In the genomic region with DNA sequence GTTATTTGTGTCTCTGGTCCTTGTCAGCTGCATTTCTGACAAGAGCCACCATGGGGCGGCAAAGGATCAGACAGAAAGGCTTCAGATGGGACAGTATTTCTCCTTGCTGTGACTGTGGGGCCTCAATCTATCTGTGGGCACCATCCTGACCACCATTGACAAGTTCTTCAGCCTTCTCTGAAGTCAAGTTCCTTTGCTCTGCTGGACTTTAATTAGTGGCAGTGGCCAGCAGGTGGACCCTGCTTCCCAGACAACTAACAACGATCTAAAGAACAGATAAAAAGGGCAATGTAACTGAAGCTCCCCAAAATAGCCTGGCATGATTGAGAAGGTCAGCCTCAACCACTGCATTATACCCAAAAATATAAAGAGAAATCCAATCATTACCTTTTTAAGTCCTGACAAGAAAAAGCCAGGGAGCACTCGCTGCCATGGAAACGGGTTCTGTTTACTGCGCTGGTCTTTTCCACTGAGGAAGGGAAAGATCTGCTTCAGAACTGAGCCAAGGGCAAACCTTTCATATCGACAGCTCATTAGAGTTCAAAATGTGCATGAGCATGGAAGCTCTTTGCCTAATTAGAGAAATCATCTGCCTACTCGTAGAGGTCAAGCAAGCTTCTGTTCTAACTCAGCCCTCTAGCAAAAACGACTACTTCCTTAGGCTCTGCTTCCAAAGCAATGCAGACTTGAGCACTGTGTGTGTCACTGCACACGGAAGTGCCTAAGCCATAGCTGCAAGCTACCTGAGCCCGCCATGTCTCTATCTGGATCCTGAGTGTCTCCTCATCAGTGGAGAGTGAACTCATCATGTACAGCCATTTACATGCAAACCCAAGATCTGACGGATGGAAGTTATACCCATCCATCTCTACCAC, we compare ENCODE assay signal across 8 mouse cellular contexts.
DNase-seq lines count a peak whose midpoint lies in the region; ATAC-seq and TF ChIP-seq lines count a peak whose summit lies in the region.

No protein-coding gene starts in this region.

- H3K27me3 ChIP-seq in intestine, postnatal 0 days (replicated peaks; ENCODE audit: control insufficient read depth, insufficient read depth, low read length) = no peaks in the 10 kb centered on the region
- no peaks in the 10 kb centered on the region for H3K27me3 ChIP-seq in intestine, embryonic 15.5 days (replicated peaks)
- no peaks in the 10 kb centered on the region for H3K27me3 ChIP-seq in hindbrain, embryonic 16.5 days (replicated peaks; ENCODE audit: control insufficient read depth, insufficient read depth, low read length)
- H3K27me3 ChIP-seq in neural tube, embryonic 15.5 days (replicated peaks) = no peaks in the 10 kb centered on the region

- H3K36me3 ChIP-seq in intestine, postnatal 0 days (ENCODE audit: control insufficient read depth, insufficient read depth) = no peaks in the 10 kb centered on the region
- no peaks in the 10 kb centered on the region for H3K36me3 ChIP-seq in intestine, embryonic 15.5 days
- H3K36me3 ChIP-seq in hindbrain, embryonic 16.5 days (ENCODE audit: control insufficient read depth, insufficient read depth, low read length) = no peaks in the 10 kb centered on the region
- H3K36me3 ChIP-seq in neural tube, embryonic 15.5 days = no peaks in the 10 kb centered on the region

- TF ChIP-seq CTCF in intestine, postnatal 0 days (IDR thresholded peaks at IDR 0.05; ENCODE audit: low read depth) = peak; percentile 60

- no peak overlapping the region for H3K4me3 ChIP-seq in intestine, postnatal 0 days (ENCODE audit: low read depth, low read length)
- no peak overlapping the region for H3K4me3 ChIP-seq in intestine, embryonic 15.5 days (replicated peaks)
- no peak overlapping the region for H3K4me3 ChIP-seq in hindbrain, embryonic 16.5 days (ENCODE audit: low read length)
- no peak overlapping the region for H3K4me3 ChIP-seq in neural tube, embryonic 15.5 days (replicated peaks)

- H3K27ac ChIP-seq in intestine, postnatal 0 days (ENCODE audit: low read depth, low read length) = no peak overlapping the region
- H3K27ac ChIP-seq in intestine, embryonic 15.5 days = no peak overlapping the region
- H3K27ac ChIP-seq in hindbrain, embryonic 16.5 days (ENCODE audit: low read depth, low read length) = no peak overlapping the region
- H3K27ac ChIP-seq in neural tube, embryonic 15.5 days (replicated peaks) = no peak overlapping the region

- H3K4me2 ChIP-seq in intestine, postnatal 0 days (replicated peaks; ENCODE audit: low read depth) = no peak overlapping the region
- no peak overlapping the region for H3K4me2 ChIP-seq in intestine, embryonic 15.5 days (replicated peaks)
- H3K4me2 ChIP-seq in hindbrain, embryonic 16.5 days (ENCODE audit: low read length) = no peak overlapping the region
- H3K4me2 ChIP-seq in neural tube, embryonic 15.5 days = no peak overlapping the region

- H3K9ac ChIP-seq in intestine, postnatal 0 days (ENCODE audit: low read depth, low read length) = no peak overlapping the region
- no peak overlapping the region for H3K9ac ChIP-seq in intestine, embryonic 15.5 days
- H3K9ac ChIP-seq in hindbrain, embryonic 16.5 days (ENCODE audit: low read depth, low read length) = no peak overlapping the region
- no peak overlapping the region for H3K9ac ChIP-seq in neural tube, embryonic 15.5 days (replicated peaks)

- ATAC-seq in intestine, postnatal 0 days = no peak
- ATAC-seq in intestine, embryonic 15.5 days = no peak
- peak; percentile 68 for ATAC-seq in hindbrain, embryonic 16.5 days
- ATAC-seq in neural tube, embryonic 15.5 days (ENCODE audit: low FRiP score) = 0 out of 2 replicates have a peak, but pooled peaks have one; percentile 43

- DNase-seq in Muller cell, postnatal 12 days (ENCODE audit: inconsistent ontology term) = peak; percentile 45
- DNase-seq in cerebellum, postnatal 25 days = peak; percentile 49 to 63
- DNase-seq in thymus, adult 18-20 months = no peak
- DNase-seq in lung, postnatal 10 days = no peak

- no peaks in the 10 kb centered on the region for H3K9me3 ChIP-seq in intestine, postnatal 0 days (ENCODE audit: control insufficient read depth)
- no peaks in the 10 kb centered on the region for H3K9me3 ChIP-seq in intestine, embryonic 15.5 days
- no peaks in the 10 kb centered on the region for H3K9me3 ChIP-seq in hindbrain, embryonic 16.5 days (ENCODE audit: control insufficient read depth, low read length)
- no peaks in the 10 kb centered on the region for H3K9me3 ChIP-seq in neural tube, embryonic 15.5 days (replicated peaks)

- no peaks in the 10 kb centered on the region for H3K4me1 ChIP-seq in intestine, postnatal 0 days (replicated peaks; ENCODE audit: control insufficient read depth, insufficient read depth, low read length)
- H3K4me1 ChIP-seq in intestine, embryonic 15.5 days (replicated peaks) = no peaks in the 10 kb centered on the region
- no peaks in the 10 kb centered on the region for H3K4me1 ChIP-seq in hindbrain, embryonic 16.5 days (ENCODE audit: control insufficient read depth, insufficient read depth, low read depth, low read length)
- H3K4me1 ChIP-seq in neural tube, embryonic 15.5 days = no peaks in the 10 kb centered on the region

- 74% methylated on average over 11 of the region's 11 CpGs for WGBS in intestine, postnatal 0 days
- WGBS in intestine, embryonic 15.5 days = 78% methylated on average over 11 of the region's 11 CpGs
- 71% methylated on average over 11 of the region's 11 CpGs for WGBS in hindbrain, embryonic 16.5 days
- WGBS in neural tube, embryonic 15.5 days = 81% methylated on average over 11 of the region's 11 CpGs

Comparison
In these comparisons a context has a peak if more than half of its experiments do, and no peak if none do; other contexts are left out.
1. ATAC-seq: peak in hindbrain, embryonic 16.5 days (single experiment) and neural tube, embryonic 15.5 days (single experiment); none in intestine, postnatal 0 days (single experiment) and intestine, embryonic 15.5 days (single experiment).
2. DNase-seq: peak in Muller cell, postnatal 12 days (single experiment) and cerebellum, postnatal 25 days (2 of 2); none in thymus, adult 18-20 months (0 of 2) and lung, postnatal 10 days (single experiment).